ENCODE assay signal across 32 mouse cellular contexts in genomic region chr12:16181599-16181998, GRCm38 (mm10).
DNase-seq lines count a peak whose midpoint lies in the region; ATAC-seq and TF ChIP-seq lines count a peak whose summit lies in the region.
"Had no signal": no experiment of that assay in that cellular context is flagged by ENCODE, and none has a peak within 500 bp of the region (broad histone marks: within the 10 kb centered on the region; RNA-seq: fewer than 3 reads in every experiment).

No protein-coding gene starts in this region.

- ATAC-seq in forebrain, embryonic 14.5 days, result peak; percentile 46; the same call in 1 of the 2 replicates
- no peak for ATAC-seq in forebrain, embryonic 12.5 days (ENCODE audit: low FRiP score)
- peak; percentile 53; the same call in 1 of the 2 replicates for ATAC-seq in hindbrain, embryonic 14.5 days (ENCODE audit: low FRiP score)
- ATAC-seq in hindbrain, embryonic 13.5 days (ENCODE audit: low FRiP score), result no peak
- ATAC-seq in midbrain, postnatal 0 days (ENCODE audit: low FRiP score), result no peak
- no peak for ATAC-seq in midbrain, embryonic 14.5 days (ENCODE audit: low FRiP score, low TSS enrichment)
- ATAC-seq: intestine, embryonic 15.5 days; Patski had no signal

- no peak overlapping the region for H3K9ac ChIP-seq in forebrain, embryonic 14.5 days (ENCODE audit: low read length)
- H3K9ac ChIP-seq in forebrain, embryonic 12.5 days, result no peak overlapping the region
- H3K9ac ChIP-seq in hindbrain, embryonic 14.5 days, result no peak overlapping the region
- no peak overlapping the region for H3K9ac ChIP-seq in hindbrain, embryonic 13.5 days
- H3K9ac ChIP-seq in midbrain, postnatal 0 days (replicated peaks; ENCODE audit: low read length, poor library complexity, severe bottlenecking), result no peak overlapping the region
- no peak overlapping the region for H3K9ac ChIP-seq in midbrain, embryonic 14.5 days (replicated peaks; ENCODE audit: low read length)
- H3K9ac ChIP-seq: embryonic facial prominence, embryonic 13.5 days; heart, embryonic 13.5 days; hindbrain, embryonic 12.5 days; intestine, embryonic 15.5 days had no signal

- H3K36me3 ChIP-seq in forebrain, embryonic 14.5 days (ENCODE audit: control insufficient read depth, insufficient read depth, low read length), result no peaks in the 10 kb centered on the region
- no peaks in the 10 kb centered on the region for H3K36me3 ChIP-seq in forebrain, embryonic 12.5 days (replicated peaks)
- H3K36me3 ChIP-seq in hindbrain, embryonic 14.5 days (replicated peaks; ENCODE audit: control insufficient read depth, insufficient read depth), result no peaks in the 10 kb centered on the region
- H3K36me3 ChIP-seq in hindbrain, embryonic 13.5 days, result no peaks in the 10 kb centered on the region
- no peaks in the 10 kb centered on the region for H3K36me3 ChIP-seq in midbrain, postnatal 0 days (ENCODE audit: insufficient read depth, low read length)
- no peaks in the 10 kb centered on the region for H3K36me3 ChIP-seq in midbrain, embryonic 14.5 days (ENCODE audit: control insufficient read depth, insufficient read depth, low read length)
- H3K36me3 ChIP-seq: embryonic facial prominence, embryonic 10.5 days; embryonic facial prominence, embryonic 13.5 days; G1E; heart, embryonic 10.5 days; heart, embryonic 13.5 days; hindbrain, embryonic 12.5 days; intestine, embryonic 15.5 days had no signal

- no peaks in the 10 kb centered on the region for H3K27me3 ChIP-seq in forebrain, embryonic 14.5 days (replicated peaks; ENCODE audit: control insufficient read depth, insufficient read depth, low read length)
- H3K27me3 ChIP-seq in forebrain, embryonic 12.5 days, result no peaks in the 10 kb centered on the region
- H3K27me3 ChIP-seq in hindbrain, embryonic 14.5 days (ENCODE audit: control insufficient read depth, insufficient read depth, low read length), result no peaks in the 10 kb centered on the region
- H3K27me3 ChIP-seq in hindbrain, embryonic 13.5 days, result no peaks in the 10 kb centered on the region
- no peaks in the 10 kb centered on the region for H3K27me3 ChIP-seq in midbrain, postnatal 0 days (ENCODE audit: insufficient read depth, low read length)
- no peaks in the 10 kb centered on the region for H3K27me3 ChIP-seq in midbrain, embryonic 14.5 days (ENCODE audit: control insufficient read depth, insufficient read depth, low read length)
- H3K27me3 ChIP-seq: CH12.LX; embryonic facial prominence, embryonic 13.5 days; hindbrain, embryonic 12.5 days; intestine, embryonic 15.5 days; Patski had no signal

- H3K4me1 ChIP-seq in forebrain, embryonic 14.5 days (ENCODE audit: control insufficient read depth, insufficient read depth, low read length), result 0 out of 2 replicates have a peak, but pooled peaks cover 2% of the 10 kb centered on the region
- peaks cover 2% of the 10 kb centered on the region; the same call in 1 of the 2 replicates for H3K4me1 ChIP-seq in forebrain, embryonic 12.5 days
- peaks cover 6% of the 10 kb centered on the region; the same call in 1 of the 2 replicates for H3K4me1 ChIP-seq in hindbrain, embryonic 14.5 days (replicated peaks; ENCODE audit: control insufficient read depth, insufficient read depth, low read length)
- peaks cover 16% of the 10 kb centered on the region; the same call in 1 of the 2 replicates for H3K4me1 ChIP-seq in hindbrain, embryonic 13.5 days (replicated peaks)
- peaks cover 9% of the 10 kb centered on the region; the same call in 1 of the 2 replicates for H3K4me1 ChIP-seq in midbrain, postnatal 0 days (ENCODE audit: insufficient read depth, low read length)
- peaks cover 3% of the 10 kb centered on the region; the same call in 1 of the 2 replicates for H3K4me1 ChIP-seq in midbrain, embryonic 14.5 days (ENCODE audit: control insufficient read depth, insufficient read depth, low read length)
- H3K4me1 ChIP-seq: hindbrain, embryonic 12.5 days; intestine, embryonic 15.5 days had no signal

- H3K4me3 ChIP-seq in forebrain, embryonic 14.5 days (ENCODE audit: low read depth, low read length), result no peak overlapping the region
- H3K4me3 ChIP-seq in forebrain, embryonic 12.5 days (replicated peaks), result no peak overlapping the region
- H3K4me3 ChIP-seq in hindbrain, embryonic 14.5 days (replicated peaks; ENCODE audit: low read length), result no peak overlapping the region
- no peak overlapping the region for H3K4me3 ChIP-seq in hindbrain, embryonic 13.5 days
- H3K4me3 ChIP-seq in midbrain, postnatal 0 days (ENCODE audit: low read depth, low read length), result no peak overlapping the region
- no peak overlapping the region for H3K4me3 ChIP-seq in midbrain, embryonic 14.5 days (replicated peaks; ENCODE audit: low read depth, low read length)
- H3K4me3 ChIP-seq: embryonic facial prominence, embryonic 10.5 days; embryonic facial prominence, embryonic 13.5 days; erythroblast, embryonic 14.5 days; heart, adult 2 months; heart, embryonic 10.5 days; heart, embryonic 13.5 days; hindbrain, embryonic 12.5 days; intestine, embryonic 15.5 days had no signal

- 59% methylated on average over 5 of the region's 5 CpGs for WGBS in forebrain, embryonic 14.5 days
- 76% methylated on average over 5 of the region's 5 CpGs for WGBS in forebrain, embryonic 12.5 days
- 71% methylated on average over 5 of the region's 5 CpGs for WGBS in hindbrain, embryonic 14.5 days
- WGBS in hindbrain, embryonic 13.5 days, result 63% methylated on average over 5 of the region's 5 CpGs
- whole genome bisulfite sequencing in midbrain, postnatal 0 days, result 73% methylated on average over 5 of the region's 5 CpGs
- 68% methylated on average over 5 of the region's 5 CpGs for WGBS in midbrain, embryonic 14.5 days

- H3K9me3 ChIP-seq in forebrain, embryonic 14.5 days (replicated peaks; ENCODE audit: control insufficient read depth, low read length), result no peaks in the 10 kb centered on the region
- H3K9me3 ChIP-seq in forebrain, embryonic 12.5 days, result no peaks in the 10 kb centered on the region
- H3K9me3 ChIP-seq in hindbrain, embryonic 14.5 days (ENCODE audit: control insufficient read depth, low read length), result no peaks in the 10 kb centered on the region
- H3K9me3 ChIP-seq in hindbrain, embryonic 13.5 days, result no peaks in the 10 kb centered on the region
- no peaks in the 10 kb centered on the region for H3K9me3 ChIP-seq in midbrain, postnatal 0 days (ENCODE audit: low read length)
- no peaks in the 10 kb centered on the region for H3K9me3 ChIP-seq in midbrain, embryonic 14.5 days (ENCODE audit: control insufficient read depth, low read length)
- H3K9me3 ChIP-seq: embryonic facial prominence, embryonic 10.5 days; embryonic facial prominence, embryonic 13.5 days; G1E; heart, embryonic 10.5 days; heart, embryonic 13.5 days; hindbrain, embryonic 12.5 days; intestine, embryonic 15.5 days had no signal

- H3K27ac ChIP-seq in forebrain, embryonic 14.5 days (ENCODE audit: low read depth, low read length), result no peak overlapping the region
- H3K27ac ChIP-seq in forebrain, embryonic 12.5 days, result no peak overlapping the region
- H3K27ac ChIP-seq in hindbrain, embryonic 14.5 days, result no peak overlapping the region
- H3K27ac ChIP-seq in hindbrain, embryonic 13.5 days, result no peak overlapping the region
- H3K27ac ChIP-seq in midbrain, postnatal 0 days (ENCODE audit: low read depth, low read length), result no peak overlapping the region
- H3K27ac ChIP-seq in midbrain, embryonic 14.5 days (replicated peaks; ENCODE audit: low read depth, low read length), result no peak overlapping the region
- H3K27ac ChIP-seq: embryonic facial prominence, embryonic 10.5 days; embryonic facial prominence, embryonic 13.5 days; heart, adult 2 months; heart, embryonic 10.5 days; heart, embryonic 13.5 days; hindbrain, embryonic 12.5 days; intestine, embryonic 15.5 days had no signal

- peak; percentile 16 for DNase-seq in forebrain, embryonic 14.5 days (ENCODE audit: low spot score)
- DNase-seq in hindbrain, embryonic 14.5 days (ENCODE audit: low spot score), result no peak
- DNase-seq in midbrain, postnatal 0 days (ENCODE audit: low spot score), result peak; percentile 15
- no peak for DNase-seq in midbrain, embryonic 14.5 days
- no peak for DNase-seq in layer of hippocampus, postnatal 25 days (ENCODE audit: extremely low spot score in 1 of 2, low spot score in 1 of 2)
- DNase-seq: adrenal gland, postnatal 10 days; adrenal gland, postnatal 36 days; B cell, adult 2 months; cerebellum, adult 11 months; cerebellum, adult 8-10 months; cerebellum, postnatal 10 days; cerebellum, postnatal 36 days; embryo, embryonic 11 days; gastrocnemius, postnatal 10 days; gastrocnemius, postnatal 36 days; heart, adult 2 months; heart, postnatal 14 days; heart, postnatal 4 days; kidney, adult 11 months; kidney, adult 8-10 months had no signal

- TF ChIP-seq CTCF in midbrain, postnatal 0 days (IDR thresholded peaks at IDR 0.05), result no peak

- H3K4me2 ChIP-seq in forebrain, embryonic 14.5 days (ENCODE audit: low read length), result no peak overlapping the region
- H3K4me2 ChIP-seq in forebrain, embryonic 12.5 days, result no peak overlapping the region
- H3K4me2 ChIP-seq in hindbrain, embryonic 14.5 days (replicated peaks), result no peak overlapping the region
- H3K4me2 ChIP-seq in hindbrain, embryonic 13.5 days, result no peak overlapping the region
- no peak overlapping the region for H3K4me2 ChIP-seq in midbrain, postnatal 0 days (ENCODE audit: low read depth, low read length, poor library complexity, severe bottlenecking)
- H3K4me2 ChIP-seq in midbrain, embryonic 14.5 days (ENCODE audit: low read length), result no peak overlapping the region
- H3K4me2 ChIP-seq: embryonic facial prominence, embryonic 13.5 days; heart, embryonic 13.5 days; hindbrain, embryonic 12.5 days; intestine, embryonic 15.5 days had no signal

Comparison
In these comparisons a context has a peak if more than half of its experiments do, and no peak if none do; other contexts are left out.
1. ATAC-seq: peak in forebrain, embryonic 14.5 days (single experiment) and hindbrain, embryonic 14.5 days (single experiment); none in forebrain, embryonic 12.5 days (single experiment), hindbrain, embryonic 13.5 days (single experiment), midbrain, postnatal 0 days (single experiment) and midbrain, embryonic 14.5 days (single experiment).
2. DNase-seq: peak in forebrain, embryonic 14.5 days (single experiment) and midbrain, postnatal 0 days (single experiment); none in hindbrain, embryonic 14.5 days (single experiment), midbrain, embryonic 14.5 days (single experiment) and layer of hippocampus, postnatal 25 days (0 of 2).